Mouse (Mus musculus) urinary bladder, adult 18-20 months (tissue): Measurements from ENCODE around the gene Sirt4.
"Not testable (repeated sequence)": the region's sequence is repeated elsewhere in the genome, so short reads cannot be mapped to it uniquely, and the experiment has no call there.

Source experiments
- DNase-seq, 2 experiments: peaks; one replicate each; pipeline ENCODE4 v3.0.0; 2022; ENCODE audit warnings: low spot score in 2 of 2, mixed read lengths in 2 of 2

Gene Sirt4

DNA sequence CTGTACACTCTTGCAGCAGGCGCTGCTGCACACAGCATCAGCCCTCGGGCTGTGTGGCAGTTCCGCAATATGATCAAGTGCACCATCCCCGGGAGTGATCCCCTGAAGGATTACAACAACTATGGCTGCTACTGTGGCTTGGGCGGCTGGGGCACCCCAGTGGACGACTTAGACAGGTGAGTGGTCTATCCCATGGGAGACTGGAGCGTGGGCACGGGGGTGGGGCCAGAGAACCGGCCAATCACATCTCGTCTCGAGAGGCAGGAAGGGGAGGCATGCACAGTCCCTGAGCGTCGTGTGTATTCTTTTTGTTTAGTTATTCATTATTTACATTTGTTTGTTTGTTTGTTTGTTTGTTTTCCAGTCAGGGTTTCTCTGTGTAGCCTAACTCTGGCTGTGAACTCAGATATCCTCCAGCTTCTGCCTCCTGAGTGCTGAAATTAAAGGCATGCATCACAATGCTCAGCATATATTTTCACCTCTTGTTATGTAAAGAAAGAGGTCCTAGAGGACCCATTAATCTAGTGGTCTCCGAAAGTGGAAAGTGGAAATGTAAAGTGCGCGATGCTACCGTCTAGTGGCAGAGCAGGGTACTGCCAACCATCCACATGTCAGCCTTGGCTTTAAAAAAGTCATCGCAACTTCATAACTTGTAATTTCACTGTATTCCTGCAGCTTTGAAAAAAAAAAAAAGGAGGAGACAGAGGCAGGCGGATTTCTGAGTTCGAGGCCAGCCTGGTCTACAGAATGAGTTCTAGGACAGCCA, 13.6 kb downstream of the Sirt4 start:
- no peak for DNase-seq

DNA sequence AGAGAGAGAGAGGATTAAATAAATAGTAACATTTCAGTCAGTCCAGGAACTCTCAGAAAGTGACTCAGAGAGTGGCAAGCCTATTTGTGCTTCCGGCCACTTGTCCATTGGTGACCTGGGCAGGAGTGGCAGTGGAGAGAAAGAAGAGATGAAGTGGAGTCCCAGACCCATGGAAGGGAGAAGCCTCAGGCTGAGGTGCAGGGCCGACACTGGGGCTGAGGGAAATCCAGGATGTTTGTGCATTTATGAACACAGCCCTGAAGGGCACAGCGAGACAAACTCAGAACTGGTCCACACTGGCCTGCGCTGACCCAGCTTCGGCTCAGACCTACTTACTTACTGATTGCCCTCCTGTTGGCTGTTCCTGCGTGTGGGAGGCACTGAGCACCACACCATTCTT, 14.7 kb downstream of the Sirt4 start:
- DNase-seq = no peak

DNA sequence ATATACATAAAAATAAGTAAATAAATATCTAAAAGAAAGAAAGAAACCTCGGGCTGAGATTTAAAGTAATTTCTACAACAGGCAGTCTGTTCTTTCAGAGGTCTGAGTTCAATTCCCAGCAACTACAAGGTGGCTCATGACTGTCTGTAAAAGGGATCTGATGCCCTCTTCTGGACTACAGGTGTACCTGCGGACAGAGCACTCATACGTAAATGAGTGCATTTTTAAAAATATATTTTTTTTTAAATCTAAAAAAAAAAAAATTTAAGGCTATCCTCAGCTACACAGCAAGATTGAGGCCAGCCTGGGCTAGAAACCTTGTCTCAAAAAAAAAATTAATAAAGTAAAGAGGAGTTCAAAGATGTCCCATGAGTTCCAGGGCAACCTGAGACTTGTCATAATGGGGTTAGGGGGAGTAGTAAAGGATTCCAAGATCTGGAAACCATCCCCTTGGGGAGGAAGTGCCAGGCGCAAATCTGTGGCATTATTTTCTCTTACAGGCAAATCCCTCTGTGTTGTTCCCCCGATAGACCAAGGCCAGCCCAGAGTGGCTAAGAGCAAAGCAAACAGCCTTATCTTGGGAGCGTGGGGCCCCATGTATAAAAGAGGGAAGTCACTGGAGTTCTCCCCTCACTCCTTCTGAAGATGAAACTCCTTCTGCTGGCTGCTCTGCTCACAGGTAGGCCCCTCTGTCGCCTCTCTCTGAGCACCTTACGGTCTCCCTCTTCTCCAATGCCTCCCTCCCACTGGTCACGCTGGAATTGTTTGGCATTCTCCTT, 18.7 kb downstream of the Sirt4 start, which contains the start of gene Pla2g1b:
Gene Pla2g1b, plus strand, starts transcription at position 621 of the 779 bp plus-strand sequence.
- no peak for DNase-seq

DNA sequence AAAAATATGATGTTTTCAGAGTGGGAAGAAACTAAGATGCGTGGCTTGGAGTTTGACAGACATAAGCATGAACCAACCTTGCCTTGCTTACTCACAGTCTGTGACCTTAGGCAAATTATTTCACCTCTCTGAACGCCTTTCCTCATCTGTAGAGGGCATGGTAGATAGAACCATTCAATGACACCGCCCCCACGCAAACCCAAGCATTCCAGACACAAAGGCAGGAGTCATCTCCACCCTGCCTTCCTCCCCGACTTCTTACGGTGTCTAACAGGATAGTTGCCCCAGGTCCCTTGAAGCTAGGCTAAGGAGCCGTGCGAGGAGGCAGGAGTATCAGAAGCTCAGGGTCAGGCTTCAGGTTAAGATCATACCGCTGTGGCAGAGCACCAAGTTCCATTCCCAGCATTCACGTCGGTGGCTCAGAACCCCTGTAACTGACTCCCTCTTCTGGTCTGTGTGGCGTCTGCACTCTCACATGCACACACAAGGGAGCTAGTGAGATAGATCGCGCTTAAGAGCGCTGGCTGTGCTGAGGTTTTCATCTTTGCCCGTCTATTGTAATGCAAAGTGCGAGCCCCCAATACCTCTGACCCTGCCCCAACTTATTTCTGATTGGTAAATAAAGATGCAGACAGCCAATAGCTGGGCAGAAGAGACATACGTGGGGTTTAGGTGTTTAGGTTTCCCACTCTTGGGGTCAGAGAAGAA, 20.0 kb downstream of the Sirt4 start:
- DNase-seq = no peak

DNA sequence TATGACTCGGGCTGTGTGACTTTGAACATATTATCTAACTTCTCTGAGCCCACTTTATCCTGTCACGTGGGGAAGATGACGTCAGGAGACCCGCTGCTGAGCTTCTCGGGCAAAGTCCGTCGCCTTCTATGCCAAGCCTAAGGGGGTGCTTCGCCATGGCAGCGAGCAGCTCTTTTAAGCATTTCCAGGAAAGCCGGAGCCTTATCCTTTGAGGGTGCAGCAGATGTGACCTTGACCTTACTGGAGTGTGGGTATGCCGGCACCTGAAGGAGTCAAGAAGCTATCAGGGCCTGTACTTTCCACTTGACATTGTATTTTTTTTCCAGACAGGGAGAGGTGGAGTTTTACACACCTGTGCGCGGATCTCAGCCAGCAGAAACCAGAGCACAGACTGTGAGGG, 25.6 kb downstream of the Sirt4 start:
- DNase-seq = no peak

DNA sequence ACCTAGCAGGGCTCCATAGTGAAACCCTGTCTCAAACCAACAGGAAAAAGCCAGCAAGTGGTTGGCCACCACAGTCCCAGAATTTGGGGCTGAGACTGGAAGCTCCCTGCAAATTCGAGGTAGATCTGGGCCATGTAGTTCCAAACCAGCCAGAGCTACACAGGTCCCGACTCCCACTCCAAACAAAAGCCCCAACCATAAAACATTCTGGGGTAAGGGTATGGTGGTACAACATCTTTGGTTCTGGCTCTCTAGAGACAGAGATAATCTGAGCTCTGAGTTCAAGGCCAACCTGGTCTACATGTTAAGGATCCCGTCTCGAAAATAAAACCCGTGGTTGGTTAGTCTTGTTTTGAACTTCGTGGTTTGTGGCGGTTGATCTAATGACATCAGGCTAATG, 28.7 kb downstream of the Sirt4 start:
- no peak for DNase-seq

DNA sequence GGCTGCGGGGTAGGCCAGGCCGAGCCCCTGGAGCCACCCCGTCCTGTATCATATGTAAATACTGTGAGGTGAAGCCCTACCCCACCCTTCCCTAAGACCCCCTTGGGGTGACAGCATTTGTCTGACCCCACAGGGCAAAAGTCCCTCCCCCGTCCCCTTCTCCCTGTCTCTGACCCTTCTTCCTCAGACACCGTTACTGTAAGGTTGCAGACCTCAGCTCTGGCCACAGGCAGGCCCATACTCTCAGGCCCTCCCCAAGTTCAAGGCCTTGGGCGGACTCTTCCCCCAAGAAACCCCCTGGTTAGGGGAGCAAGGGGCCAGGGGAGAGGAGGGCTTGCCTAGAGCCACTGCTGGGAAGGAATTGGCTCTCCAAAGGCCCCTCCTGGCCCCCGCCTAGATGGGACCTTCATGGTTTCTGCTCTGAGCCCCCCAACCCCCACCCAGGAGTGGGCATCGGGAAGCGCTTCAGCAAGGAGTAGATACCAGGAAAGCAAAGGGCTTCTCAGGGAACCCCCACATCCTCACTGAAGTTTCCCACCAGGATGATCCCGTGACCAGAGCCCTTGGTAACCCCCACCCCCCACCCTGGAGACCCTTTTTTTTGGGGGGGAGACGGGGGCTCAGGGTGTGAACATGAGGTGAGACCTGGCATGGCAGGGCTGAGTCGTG, 30.0 kb downstream of the Sirt4 start:
- no peak for DNase-seq

DNA sequence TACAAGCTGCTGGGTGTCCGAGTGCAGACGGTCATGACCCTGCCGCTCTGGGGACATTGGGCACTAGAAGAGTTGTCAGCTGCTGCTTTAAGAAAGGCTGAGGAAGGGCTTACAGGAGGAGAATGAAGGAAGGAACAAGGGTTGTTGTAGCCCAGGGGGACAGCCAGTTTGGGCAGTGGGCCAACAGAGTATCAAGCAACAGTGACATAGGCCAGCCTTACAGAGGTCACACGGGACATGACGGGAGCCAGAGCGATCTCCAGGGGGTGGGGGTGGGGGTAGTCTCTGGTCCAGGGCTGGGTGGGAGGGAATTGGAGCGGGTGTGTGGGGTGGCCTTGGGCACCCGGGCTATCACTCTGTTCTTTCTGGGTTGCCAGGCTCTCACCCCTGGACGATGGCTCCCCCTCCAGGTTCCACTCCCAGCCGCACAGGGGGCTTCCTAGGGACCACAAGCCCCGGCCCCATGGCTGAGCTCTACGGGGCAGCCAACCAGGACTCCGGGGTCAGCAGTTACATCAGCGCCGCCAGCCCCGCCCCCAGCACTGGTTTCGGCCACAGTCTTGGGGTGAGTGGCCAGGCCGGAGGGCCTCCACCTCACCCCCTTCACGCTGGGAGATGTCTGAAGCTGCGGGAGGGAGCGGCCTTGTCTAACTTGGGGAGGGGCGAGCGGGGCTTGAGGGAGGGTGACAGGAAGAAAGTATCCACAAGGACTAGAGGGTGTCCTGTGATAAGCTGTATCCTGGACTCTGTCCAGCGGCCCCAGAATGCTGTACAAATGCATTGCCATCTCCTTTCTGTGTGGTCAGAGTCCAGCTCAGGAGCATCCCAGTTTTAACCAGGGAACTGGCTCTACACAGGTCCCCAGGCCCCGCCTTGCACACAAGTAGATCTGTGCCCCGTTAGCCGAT, 33.9 kb downstream of the Sirt4 start:
- no peak for DNase-seq

DNA sequence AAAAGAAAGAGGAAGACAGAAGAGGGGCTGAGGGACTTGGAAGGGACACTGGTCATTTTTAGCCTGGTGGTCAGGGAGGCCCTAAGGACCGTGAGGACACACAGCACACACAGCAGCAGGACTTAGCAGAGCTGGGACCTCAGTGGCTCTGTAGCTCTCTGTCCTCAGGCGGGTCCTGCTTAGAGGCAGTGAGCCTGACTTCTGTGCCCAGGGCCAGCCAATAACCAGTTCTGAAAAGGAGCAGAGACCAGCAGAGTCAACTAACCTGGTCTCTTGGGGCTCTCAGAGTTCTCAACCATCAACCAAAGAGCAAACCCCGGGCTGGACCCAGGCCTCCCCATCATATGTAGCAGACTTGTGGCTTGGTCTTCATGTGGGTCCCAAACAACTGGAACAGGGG, 35.3 kb downstream of the Sirt4 start:
- no peak for DNase-seq

DNA sequence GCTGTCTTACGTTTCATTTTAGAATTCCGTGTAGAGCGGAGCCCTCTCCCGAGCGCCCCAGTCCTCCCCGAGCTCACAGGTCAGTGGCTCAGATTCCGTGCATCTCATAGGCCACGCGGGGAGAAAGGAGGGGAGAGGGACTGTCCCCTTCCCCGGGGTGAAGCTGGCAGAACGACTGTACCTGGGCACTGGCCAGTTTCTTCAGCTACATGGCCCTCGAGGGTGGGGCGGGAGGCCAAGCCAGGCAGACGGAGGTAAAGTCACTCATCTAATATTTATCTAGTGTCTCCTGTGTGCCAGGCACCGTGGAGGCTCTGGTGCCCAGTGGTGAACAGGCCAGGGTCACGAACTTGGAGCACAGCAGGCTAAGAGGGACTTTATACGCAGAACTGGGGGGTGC, 37.4 kb downstream of the Sirt4 start:
- DNase-seq = no peak

DNA sequence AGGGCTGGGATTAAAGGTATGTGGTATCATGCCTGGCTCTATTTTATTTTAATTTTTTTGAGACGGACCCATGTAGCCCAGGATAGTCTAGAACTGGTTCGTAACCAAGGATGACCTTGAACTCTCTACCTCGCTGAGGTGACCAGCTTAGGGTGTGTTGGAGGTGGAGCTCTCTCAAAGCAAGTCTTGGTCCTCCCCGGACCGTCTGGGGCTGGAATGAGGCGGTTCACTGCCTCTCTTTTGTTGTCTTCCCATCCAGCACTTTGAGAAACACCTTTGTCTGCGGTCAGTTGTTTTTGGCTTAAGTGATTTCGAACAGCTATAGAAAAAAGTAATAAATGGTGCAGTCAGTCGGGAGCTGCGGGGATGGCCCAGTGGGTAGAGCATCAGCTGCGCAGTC, 40.4 kb downstream of the Sirt4 start:
- no peak for DNase-seq

DNA sequence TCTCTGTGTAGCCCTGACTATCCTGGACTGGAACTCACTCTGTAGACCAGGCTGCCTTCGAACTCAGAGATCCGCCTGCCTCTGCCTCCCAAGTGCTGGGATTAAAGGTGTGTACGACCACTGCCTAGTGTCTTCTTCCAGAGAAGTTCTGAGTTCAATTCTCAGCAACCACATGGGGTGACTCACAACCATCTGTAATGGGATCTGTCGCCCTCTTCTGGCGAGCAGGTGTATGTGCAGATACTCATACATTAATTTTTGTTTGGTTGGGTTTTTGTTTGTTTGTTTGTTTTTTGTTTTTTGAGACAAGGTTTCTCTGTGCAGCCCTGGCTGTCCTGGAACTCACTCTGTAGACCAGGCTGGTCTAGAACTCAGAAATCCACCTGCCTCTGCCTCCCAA, 41.9 kb downstream of the Sirt4 start:
- not testable (repeated sequence) for DNase-seq

DNA sequence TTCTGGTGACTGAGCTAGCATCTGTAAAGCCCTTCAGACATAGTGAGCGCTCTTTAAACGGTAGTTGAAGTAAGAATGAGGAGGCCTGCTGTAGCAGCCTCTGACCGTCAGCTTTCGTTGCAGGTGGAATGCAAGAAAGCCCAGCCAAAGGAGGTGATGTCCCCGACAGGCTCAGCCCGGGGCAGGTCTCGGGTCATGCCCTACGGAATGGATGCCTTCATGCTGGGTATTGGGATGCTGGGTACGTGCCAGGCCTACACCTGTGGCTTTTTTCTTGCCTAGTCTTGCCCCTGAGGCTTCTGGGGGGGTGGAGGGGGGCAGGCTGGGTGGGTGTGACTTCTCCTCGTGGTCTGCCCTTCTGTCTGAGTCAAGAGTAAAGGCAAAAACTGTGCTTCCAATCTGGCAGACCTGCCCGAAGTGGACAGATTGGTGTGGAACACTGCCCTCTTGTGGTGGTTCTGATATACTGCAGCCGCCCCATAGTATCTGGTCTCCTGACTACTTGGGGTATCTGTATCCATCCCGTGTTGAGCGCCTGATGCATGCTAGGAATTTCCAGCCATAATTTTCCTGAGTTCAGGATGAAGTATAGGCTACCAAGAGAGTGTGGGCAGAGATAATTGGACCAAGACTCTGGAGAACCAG, 43.2 kb downstream of the Sirt4 start:
- DNase-seq = peak; percentile 54 to 56

DNA sequence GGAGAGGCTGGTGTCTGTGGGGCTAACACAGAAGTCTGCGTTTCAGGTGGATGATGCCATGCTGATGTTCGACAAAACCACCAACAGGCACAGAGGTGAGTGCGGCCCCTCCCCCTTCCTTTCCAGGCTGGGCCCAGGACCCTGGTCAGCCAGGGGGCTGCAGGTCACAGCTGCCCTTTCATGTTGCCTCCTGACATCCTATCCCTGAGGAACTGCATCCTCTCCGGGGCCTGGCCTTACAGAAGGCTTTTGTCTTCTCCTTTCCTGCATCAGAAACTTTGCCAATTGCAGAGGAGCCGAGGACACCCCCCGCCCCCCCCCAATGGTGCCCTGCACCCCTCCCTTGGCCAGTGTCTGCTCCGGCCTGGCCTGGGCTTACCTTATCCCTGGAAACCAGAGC, 45.9 kb downstream of the Sirt4 start:
- DNase-seq = no peak

DNA sequence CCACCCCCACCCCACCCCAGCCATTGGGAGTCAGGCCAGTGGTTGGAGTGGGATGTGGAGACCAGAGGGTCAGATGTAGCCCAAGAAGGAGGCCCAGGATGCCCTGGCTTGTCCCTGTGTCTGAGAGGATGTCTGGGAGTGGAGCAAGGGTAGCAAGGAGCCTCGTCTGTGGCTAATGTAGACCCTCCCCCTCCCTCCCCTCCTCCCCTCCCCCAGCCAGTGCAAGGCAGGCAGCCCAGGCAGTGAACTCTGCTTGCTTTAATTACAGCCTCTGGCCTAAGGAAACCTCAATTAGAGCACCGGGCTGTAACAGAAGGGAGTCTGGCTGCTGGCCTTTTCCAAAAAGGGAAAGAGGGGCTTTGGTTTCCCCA, 46.6 kb downstream of the Sirt4 start:
- no peak for DNase-seq

DNA sequence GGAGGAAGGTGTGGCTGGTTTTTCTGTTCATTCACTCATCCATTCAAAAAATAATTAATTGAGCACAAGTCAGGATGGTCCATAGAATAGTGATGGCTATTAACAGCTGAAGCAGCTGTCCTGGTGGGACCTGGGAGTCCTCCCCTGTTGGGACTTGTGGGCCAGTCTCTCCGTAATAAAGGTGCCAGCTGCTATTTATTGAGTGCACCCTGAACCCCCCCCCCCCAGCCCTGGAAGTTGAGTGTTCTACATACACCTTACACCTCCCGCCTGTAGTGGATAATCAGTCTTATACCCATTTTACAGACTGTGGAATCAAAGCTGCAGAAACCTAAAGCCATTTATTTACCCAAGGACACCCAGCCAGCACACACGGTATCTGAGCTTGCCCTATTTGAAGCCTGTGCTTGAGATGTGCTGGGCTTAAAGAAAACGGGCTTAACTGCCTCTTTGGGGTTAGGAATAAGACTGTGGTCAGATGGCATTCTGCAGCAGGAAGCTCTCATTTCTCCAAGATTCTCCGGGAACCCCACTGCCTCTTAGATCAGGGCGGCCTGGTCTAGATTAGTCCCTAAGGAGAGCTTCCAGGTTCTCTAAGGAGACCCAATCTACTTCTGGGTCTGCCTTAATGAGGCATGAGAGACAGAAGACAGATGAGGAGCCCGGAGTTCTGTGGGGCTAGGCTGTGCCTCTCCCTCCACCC, 47.1 kb downstream of the Sirt4 start:
- no peak for DNase-seq

DNA sequence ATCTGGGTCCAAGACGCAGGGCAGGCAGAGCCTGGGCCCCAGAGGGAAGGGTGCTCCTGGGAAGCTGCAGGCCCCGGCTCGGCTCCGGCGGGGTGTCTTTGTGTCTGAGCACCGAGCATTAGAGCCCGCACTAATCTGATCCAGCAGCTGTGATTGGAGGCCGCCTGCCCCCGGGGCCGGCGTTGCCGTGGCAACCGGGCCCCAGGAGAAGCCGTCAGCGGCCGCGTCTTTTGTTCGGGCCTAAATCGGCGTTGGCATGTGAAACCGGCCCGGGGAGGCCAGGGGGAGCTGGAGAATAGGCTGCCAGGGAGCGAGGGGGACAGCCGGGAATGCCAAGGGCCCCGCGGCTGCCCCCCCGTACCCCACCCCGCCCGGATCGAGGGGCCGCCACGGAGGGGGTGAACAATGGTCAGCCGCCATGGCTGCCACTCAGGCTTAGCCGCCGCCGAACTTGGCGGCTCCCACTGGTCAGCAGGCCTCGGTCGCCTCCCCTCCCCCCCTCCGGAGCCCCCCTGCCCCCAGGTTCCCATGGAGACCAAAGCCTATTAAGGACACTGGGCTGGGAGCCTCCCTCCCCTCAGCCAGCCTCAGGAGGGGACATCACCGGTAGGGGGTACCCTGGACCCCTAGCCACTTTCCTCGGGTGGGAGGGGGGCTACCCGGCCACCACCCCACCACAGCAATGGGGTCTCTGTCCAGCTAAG, 48.0 kb downstream of the Sirt4 start:
- DNase-seq = no peak

DNA sequence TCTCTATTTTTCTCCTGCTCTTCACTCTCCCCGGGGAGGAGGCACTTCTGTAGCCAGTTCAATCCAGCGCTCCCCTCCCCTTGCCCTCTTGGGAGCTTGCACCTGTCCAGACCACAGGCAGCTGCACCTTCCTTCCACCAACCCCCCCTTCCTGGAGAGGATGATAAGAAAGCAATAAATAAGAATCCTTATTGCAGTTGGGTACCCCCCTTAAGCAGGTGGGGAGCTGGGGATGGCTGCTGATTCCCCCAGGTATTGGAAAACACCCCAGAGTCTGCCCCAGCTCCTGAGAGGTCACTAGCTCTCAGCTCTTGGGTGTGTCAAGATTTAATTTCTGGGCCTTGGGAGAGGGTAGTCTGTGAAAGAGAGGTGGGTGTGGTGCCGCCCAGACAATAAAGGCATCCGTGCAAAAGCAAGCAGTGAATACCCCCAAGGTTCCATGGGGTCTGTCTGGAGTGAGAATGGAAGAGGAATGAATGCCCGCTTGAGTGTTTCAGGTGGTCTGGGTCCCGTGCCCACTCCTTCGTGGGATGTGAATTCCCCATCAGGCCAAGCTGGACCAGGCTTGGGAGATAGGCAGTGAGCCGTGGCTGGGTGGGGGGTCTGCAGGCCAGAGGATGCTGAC, 48.7 kb downstream of the Sirt4 start:
- DNase-seq = no peak
